Mouse (Mus musculus) liver, adult 2 months (tissue): ENCODE data around the gene Cyp2a22.
"Not testable (repeated sequence)": the region's sequence is repeated elsewhere in the genome, so short reads cannot be mapped to it uniquely, and the experiment has no call there.

Experiments used
- CTCF ChIP-seq: fragments of 200-500 bp; IDR thresholded peaks from 2 replicates; pipeline ENCODE4 v1.5.1; 2011; ENCODE audit warnings: low read depth, low read length, control low read depth
- POLR2A ChIP-seq: fragments of 200-500 bp; IDR thresholded peaks from 2 replicates; pipeline ENCODE4 v1.6.1; 2011; ENCODE audit warnings: low read length, control low read depth; ENCODE audit not compliant: insufficient read depth; ENCODE audit errors: extremely low read depth

GRCm38 (mm10) chr7:26981937-26982336, 42.8 kb upstream of the Cyp2a22 start:
- TF ChIP-seq CTCF, POLR2A: not testable (repeated sequence)
